Mouse (Mus musculus) G1E (cell line): Measurements from ENCODE around the gene Vps13d. TPM values are rescaled to one million over a fixed set of nuclear protein-coding genes. Genes with fewer than 3 reads are reported as not detected.

Experiments
- ATAC-seq: 2 replicates; pipeline ENCODE4 v1.8.0; 2016; ENCODE audit warnings: mild to moderate bottlenecking; ENCODE audit not compliant: insufficient number of reproducible peaks, poor library complexity, low FRiP score, severe bottlenecking; ENCODE audit errors: extremely low read depth
- DNase-seq: peaks from one replicate; pipeline ENCODE4 v3.0.0; 2012; ENCODE audit warnings: low spot score
- H3K27me3 ChIP-seq: 2 replicates; pipeline ENCODE4 v1.6.1; 2012; ENCODE audit warnings: mild to moderate bottlenecking, low read length, inconsistent platforms; ENCODE audit not compliant: insufficient read depth
- H3K36me3 ChIP-seq: replicated peaks from 2 replicates; pipeline ENCODE3; 2012; ENCODE audit warnings: mild to moderate bottlenecking, inconsistent platforms
- H3K4me1 ChIP-seq: 2 replicates; pipeline ENCODE4 v1.6.1; 2012; ENCODE audit warnings: low read depth, low read length, inconsistent platforms, mixed read lengths; ENCODE audit not compliant: insufficient read depth
- H3K4me3 ChIP-seq: 2 replicates; pipeline ENCODE4 v1.5.1; 2012; ENCODE audit warnings: low read depth, mild to moderate bottlenecking, inconsistent platforms, low read length, moderate library complexity, mixed read lengths
- H3K9me3 ChIP-seq: replicated peaks from 2 replicates; pipeline ENCODE4 v1.6.1; 2012; ENCODE audit warnings: inconsistent platforms
- CTCF ChIP-seq: IDR thresholded peaks from 2 replicates; pipeline ENCODE4 v1.5.1; 2012; ENCODE audit warnings: low read depth, low read length, inconsistent platforms, mixed read lengths
- GATA1 ChIP-seq: IDR thresholded peaks from 2 replicates; pipeline ENCODE4 v1.6.1; 2012; ENCODE audit warnings: borderline replicate concordance, low read length, inconsistent platforms, mixed read lengths
- GATA2 ChIP-seq: IDR thresholded peaks from 2 replicates; pipeline ENCODE4 v1.6.1; 2012; ENCODE audit warnings: low read depth, low read length, inconsistent platforms, borderline replicate concordance
- POLR2AphosphoS5 ChIP-seq: IDR thresholded peaks from 2 replicates; pipeline ENCODE4 v1.6.1; 2012; ENCODE audit warnings: low read depth, low read length, inconsistent platforms; ENCODE audit not compliant: insufficient replicate concordance
- TAL1 ChIP-seq: conservative IDR thresholded peaks from 2 replicates; pipeline ENCODE4 v1.6.1; 2012; ENCODE audit warnings: low read depth, low read length, inconsistent platforms, mixed read lengths
- polyA plus RNA-seq: library from polyadenylated mRNA; stranded (reverse); fragments of >175 nt; gene quantifications from 2 replicates; pipeline ENCODE4 v1.2.3, GENCODE M21; 2012
- total RNA-seq, 2 experiments: library from RNA; stranded (forward) in 1 of 2; stranded (reverse) in 1 of 2; fragments of 200-1000 nt in 1 of 2; fragments of >200 nt in 1 of 2; fragmentation: Nextera tagmentation in 1 of 2; gene quantifications; 2 replicates each; pipeline ENCODE4 v1.2.3; 2014 to 2017

The Vps13d gene
- total and polyA plus RNA-seq, 3 experiments = 7.7 to 38.8 (median 34.7) TPM

- ATAC-seq (no peak), DNase-seq (no peak)
- Histone ChIP-seq H3K9me3 (no peaks in the 10 kb centered on the region), H3K36me3 (no peaks in the 10 kb centered on the region), H3K27me3 (peaks cover 10% of the 10 kb centered on the region; the same call in 1 of the 2 replicates), H3K4me1 (no peaks in the 10 kb centered on the region), H3K4me3 (no peak overlapping the region)
- TF ChIP-seq CTCF (no peak), POLR2AphosphoS5 (no peak), TAL1 (no peak), GATA2 (no peak), GATA1 (no peak)
These were observed 252.4 kb downstream of the Vps13d start for GRCm38 (mm10) chr4:144942433-144942832.

- no peaks in the 10 kb centered on the region for H3K4me1 ChIP-seq
- H3K9me3 ChIP-seq = no peaks in the 10 kb centered on the region
- DNase-seq = no peak
- ATAC-seq = no peak
- no peak overlapping the region for H3K4me3 ChIP-seq
- TF ChIP-seq GATA1 (no peak), CTCF (no peak), GATA2 (no peak), POLR2AphosphoS5 (no peak), TAL1 (no peak)
- no peaks in the 10 kb centered on the region for H3K36me3 ChIP-seq
- peaks cover 10% of the 10 kb centered on the region; the same call in 1 of the 2 replicates for H3K27me3 ChIP-seq
These were observed 253.9 kb downstream of the Vps13d start for GRCm38 (mm10) chr4:144940796-144941462.

- H3K27me3 ChIP-seq = peaks cover 10% of the 10 kb centered on the region; the same call in 1 of the 2 replicates
- no peaks in the 10 kb centered on the region for H3K4me1 ChIP-seq
- H3K4me3 ChIP-seq = no peak overlapping the region
- H3K36me3 ChIP-seq = no peaks in the 10 kb centered on the region
- H3K9me3 ChIP-seq = no peaks in the 10 kb centered on the region
- ATAC-seq (no peak), DNase-seq (no peak)
- TF ChIP-seq GATA1 (no peak), POLR2AphosphoS5 (no peak), CTCF (no peak), TAL1 (no peak), GATA2 (no peak)
These were observed 254.9 kb downstream of the Vps13d start for GRCm38 (mm10) chr4:144939847-144940411.

- Histone ChIP-seq H3K36me3 (no peaks in the 10 kb centered on the region), H3K9me3 (no peaks in the 10 kb centered on the region), H3K27me3 (peaks cover 10% of the 10 kb centered on the region; the same call in 1 of the 2 replicates), H3K4me3 (no peak overlapping the region), H3K4me1 (no peaks in the 10 kb centered on the region)
- ATAC-seq (no peak), DNase-seq (no peak)
- TF ChIP-seq GATA2 (no peak), CTCF (no peak), GATA1 (no peak), POLR2AphosphoS5 (no peak), TAL1 (no peak)
These were observed 258.1 kb downstream of the Vps13d start for GRCm38 (mm10) chr4:144936563-144937154.

GRCm38 (mm10) chr4:144934501-144934900, 260.3 kb downstream of the Vps13d start:
- no peaks in the 10 kb centered on the region for H3K36me3 ChIP-seq
- ATAC-seq = no peak
- no peaks in the 10 kb centered on the region for H3K4me1 ChIP-seq
- no peaks in the 10 kb centered on the region for H3K9me3 ChIP-seq
- TF ChIP-seq TAL1 = no peak
- no peak for TF ChIP-seq GATA1
- no peak for TF ChIP-seq CTCF
- TF ChIP-seq POLR2AphosphoS5 = no peak
- TF ChIP-seq GATA2 = no peak
- DNase-seq = no peak
- H3K4me3 ChIP-seq = no peak overlapping the region
- H3K27me3 ChIP-seq = no peaks in the 10 kb centered on the region

- ATAC-seq = no peak
- DNase-seq = no peak
- Histone ChIP-seq H3K36me3 (no peaks in the 10 kb centered on the region), H3K4me3 (no peak overlapping the region), H3K4me1 (no peaks in the 10 kb centered on the region), H3K9me3 (no peaks in the 10 kb centered on the region), H3K27me3 (no peaks in the 10 kb centered on the region)
- TF ChIP-seq POLR2AphosphoS5 (no peak), GATA1 (no peak), TAL1 (no peak), GATA2 (no peak), CTCF (no peak)
These were observed 263.6 kb downstream of the Vps13d start for GRCm38 (mm10) chr4:144931167-144931566.
